Mouse (Mus musculus) lung, postnatal 0 days (tissue): ENCODE measurements at regions not wholly inside any gene's neighbourhood (a gene's known extent, or its start where the extent isn't known, plus 50 kb on each side); places are given as distances from the start of the nearest gene placed in this dataset.

Experiments
- CTCF ChIP-seq: IDR thresholded peaks from 2 replicates; pipeline ENCODE4 v1.5.1; 2016; ENCODE audit warnings: antibody characterized with exemption, mild to moderate bottlenecking
- EP300 ChIP-seq: IDR thresholded peaks from 2 replicates; pipeline ENCODE4 v1.6.1; 2016; ENCODE audit warnings: antibody characterized with exemption, mild to moderate bottlenecking, control low read depth

DNA sequence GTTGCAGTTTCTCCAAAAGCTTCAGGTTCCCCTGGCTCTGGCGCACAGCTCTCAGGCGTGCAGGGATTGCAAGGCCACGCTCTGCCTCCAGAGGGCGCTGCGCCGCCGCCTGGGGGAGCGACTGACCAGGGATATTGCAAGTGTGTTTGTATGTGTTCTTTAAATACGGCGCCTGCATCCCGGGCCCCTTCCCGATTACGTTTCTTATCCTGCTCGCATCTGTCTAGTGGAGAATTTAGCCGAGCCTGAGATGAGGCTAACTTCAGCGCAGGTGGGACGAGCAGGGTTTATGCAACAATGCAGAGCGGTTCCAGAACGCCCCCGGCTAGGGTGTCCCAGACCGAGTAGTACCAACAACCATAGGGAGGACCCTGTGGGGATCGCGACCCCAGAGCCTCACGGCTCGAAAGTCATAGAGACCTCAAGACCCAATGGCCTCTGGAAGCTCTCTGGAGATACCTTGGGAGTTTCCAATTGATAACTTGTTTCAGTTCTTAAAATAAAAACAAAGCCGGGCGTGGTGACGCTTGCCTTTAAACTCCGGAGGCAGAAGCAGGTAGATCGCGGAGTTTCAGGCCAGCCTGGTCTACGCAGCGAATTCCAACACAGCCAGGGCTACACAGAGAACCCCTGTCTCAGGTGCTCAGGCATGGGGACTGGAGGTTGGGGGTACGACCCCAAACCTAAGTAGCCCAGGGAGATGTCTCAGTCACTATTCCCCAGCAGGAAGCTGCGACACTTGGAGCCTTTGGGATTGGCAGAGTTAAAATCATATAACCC lies 87.8 kb upstream of the Sertad2 start:
- TF ChIP-seq CTCF = peak; percentile 99
- no peak for TF ChIP-seq EP300
